Mouse (Mus musculus): ENCODE data around the gene Ubxn6.

DNA sequence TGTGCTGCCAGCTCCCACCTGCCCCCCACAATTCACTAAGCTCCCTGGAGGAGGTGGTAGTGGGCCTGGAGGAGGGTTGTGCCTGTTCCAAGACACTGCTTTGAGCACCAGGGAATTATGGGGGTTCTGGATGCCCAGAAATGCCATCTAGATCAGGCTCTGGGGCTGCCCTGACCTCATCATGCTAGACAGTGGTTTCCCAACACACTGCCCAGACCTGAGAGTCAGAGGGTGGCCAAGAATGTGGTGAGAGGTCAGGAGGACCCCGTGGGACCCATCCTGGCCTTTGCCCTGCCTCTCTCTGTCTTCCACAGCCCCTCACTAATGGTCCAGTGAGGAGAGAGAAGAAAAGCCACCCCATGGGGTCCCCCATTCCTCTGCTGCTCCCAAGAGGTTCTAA is 36.2 kb upstream of the Ubxn6 start:
- TF ChIP-seq CTCF (IDR thresholded peaks at IDR 0.05) (no peak), POLR2A (IDR thresholded peaks at IDR 0.05; ENCODE audit: insufficient read depth, low read depth, low read length) (no peak)

Measured in heart, adult 2 months (tissue).